Mouse (Mus musculus) C2C12 (cell line): Measurements from ENCODE around the gene Tbc1d30.

ENCODE experiments used
- CEBPB ChIP-seq: IDR thresholded peaks from one replicate; pipeline ENCODE4 v1.6.1; 2011; ENCODE audit warnings: low read depth, mild to moderate bottlenecking, control low read depth, moderate library complexity
- CTCF ChIP-seq: IDR thresholded peaks from one replicate; pipeline ENCODE4 v1.5.1; 2011; ENCODE audit not compliant: control insufficient read depth, insufficient read depth, insufficient read length
- MAX ChIP-seq: IDR thresholded peaks from one replicate; pipeline ENCODE4 v1.6.1; 2011; ENCODE audit warnings: mild to moderate bottlenecking, control low read depth

- TF ChIP-seq CTCF (no peak), MAX (no peak), CEBPB (no peak)
These were observed 24.9 kb downstream of the Tbc1d30 start for GRCm38 (mm10) chr10:121326167-121326566.
